Mouse (Mus musculus): ENCODE measurements around the gene Rnft1.
A peak's percentile ranks its signal among the peaks of the same experiment; 100 is the strongest.
"Not testable (repeated sequence)": the region's sequence is repeated elsewhere in the genome, so short reads cannot be mapped to it uniquely, and the experiment has no call there.

The Rnft1 gene

GRCm38 (mm10) chr11:86484101-86484868 is at the start of gene Rnft1:
Rnft1 (plus strand) TSS chr11:86484657.
- DNase-seq (ENCODE audit: low read depth, low spot score): peak; percentile 91

- no peak for DNase-seq (ENCODE audit: low read depth, low spot score)
These were observed 47.6 kb upstream of the Rnft1 start for GRCm38 (mm10) chr11:86436843-86437242.

- DNase-seq (ENCODE audit: low read depth, low spot score): no peak
These were observed 46.2 kb upstream of the Rnft1 start for GRCm38 (mm10) chr11:86438261-86438660.

- DNase-seq (ENCODE audit: low read depth, low spot score): no peak
These were observed 43.7 kb upstream of the Rnft1 start for GRCm38 (mm10) chr11:86440791-86441190.

GRCm38 (mm10) chr11:86453991-86454390 is 30.5 kb upstream of the Rnft1 start:
- DNase-seq (ENCODE audit: low read depth, low spot score): no peak

GRCm38 (mm10) chr11:86457545-86457944 is 26.9 kb upstream of the Rnft1 start:
- DNase-seq (ENCODE audit: low read depth, low spot score): no peak

GRCm38 (mm10) chr11:86458866-86459265 is 25.6 kb upstream of the Rnft1 start:
- no peak for DNase-seq (ENCODE audit: low read depth, low spot score)

- DNase-seq (ENCODE audit: low read depth, low spot score): no peak
These were observed 21.9 kb upstream of the Rnft1 start for GRCm38 (mm10) chr11:86462579-86462978.

- DNase-seq (ENCODE audit: low read depth, low spot score): not testable (repeated sequence)
These were observed 20.2 kb upstream of the Rnft1 start for GRCm38 (mm10) chr11:86464275-86464674.

- DNase-seq (ENCODE audit: low read depth, low spot score): no peak
These were observed 16.1 kb upstream of the Rnft1 start for GRCm38 (mm10) chr11:86468345-86468744.

GRCm38 (mm10) chr11:86468971-86469370 is 15.5 kb upstream of the Rnft1 start:
- DNase-seq (ENCODE audit: low read depth, low spot score): no peak

GRCm38 (mm10) chr11:86471785-86472184 is 12.7 kb upstream of the Rnft1 start:
- no peak for DNase-seq (ENCODE audit: low read depth, low spot score)

- no peak for DNase-seq (ENCODE audit: low read depth, low spot score)
These were observed 11.7 kb upstream of the Rnft1 start for GRCm38 (mm10) chr11:86472771-86473171.

- no peak for DNase-seq (ENCODE audit: low read depth, low spot score)
These were observed 10.9 kb upstream of the Rnft1 start for GRCm38 (mm10) chr11:86473576-86473975.

- DNase-seq (ENCODE audit: low read depth, low spot score): no peak
These were observed 553 bp downstream of the Rnft1 start for GRCm38 (mm10) chr11:86484910-86485510.

- no peak for DNase-seq (ENCODE audit: low read depth, low spot score)
These were observed 6.3 kb downstream of the Rnft1 start for GRCm38 (mm10) chr11:86490782-86491181.

- DNase-seq (ENCODE audit: low read depth, low spot score): no peak
These were observed 12.9 kb downstream of the Rnft1 start for GRCm38 (mm10) chr11:86497356-86497755.

- DNase-seq (ENCODE audit: low read depth, low spot score): no peak
These were observed 13.5 kb downstream of the Rnft1 start for GRCm38 (mm10) chr11:86497908-86498307.

- no peak for DNase-seq (ENCODE audit: low read depth, low spot score)
These were observed 16.3 kb downstream of the Rnft1 start for GRCm38 (mm10) chr11:86500795-86501194.

GRCm38 (mm10) chr11:86503121-86503520 is 18.7 kb downstream of the Rnft1 start:
- no peak for DNase-seq (ENCODE audit: low read depth, low spot score)

GRCm38 (mm10) chr11:86507334-86507733 is 22.9 kb downstream of the Rnft1 start:
- DNase-seq (ENCODE audit: low read depth, low spot score): no peak

GRCm38 (mm10) chr11:86507991-86508390 is 23.5 kb downstream of the Rnft1 start:
- DNase-seq (ENCODE audit: low read depth, low spot score): no peak

- DNase-seq (ENCODE audit: low read depth, low spot score): no peak
These were observed 32.2 kb downstream of the Rnft1 start for GRCm38 (mm10) chr11:86516620-86517019.

Data from brain, embryonic 18.5 days (tissue).